Mouse (Mus musculus): ENCODE measurements around the gene Dock10. TPM values are rescaled to one million over a fixed set of nuclear protein-coding genes. Genes with fewer than 3 reads are reported as not detected.
"Not testable (repeated sequence)": the region's sequence is repeated elsewhere in the genome, so short reads cannot be mapped to it uniquely, and the experiment has no call there.

Dock10 gene
- polyA plus RNA-seq, 1 experiment from 2014 or later, result 2.8 TPM

DNA sequence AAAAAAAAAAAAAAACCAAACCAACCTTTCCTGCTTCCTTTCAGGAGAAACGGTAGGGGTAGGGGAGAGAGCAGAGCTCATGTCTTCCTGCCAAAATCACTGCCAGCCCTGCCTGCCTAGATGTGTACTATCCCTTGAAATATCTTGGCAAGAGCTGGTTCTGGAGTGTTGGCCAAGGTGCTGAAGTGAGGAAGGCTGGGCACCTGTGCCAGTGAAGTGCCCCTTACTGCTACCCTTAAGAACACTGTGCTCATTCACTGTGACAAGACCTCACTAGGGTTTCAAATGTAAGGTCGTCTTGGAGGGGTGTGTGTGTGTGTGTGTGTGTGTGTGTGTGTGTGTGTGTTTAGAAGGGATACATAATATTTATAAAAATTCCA lies 2.3 kb downstream of the Dock10 start:
- Histone ChIP-seq H3K4me2 (replicated peaks; ENCODE audit: low read depth) (no peak overlapping the region), H3K27me3 (ENCODE audit: control insufficient read depth, insufficient read depth, low read length) (0 out of 2 replicates have a peak, but pooled peaks cover 4% of the 10 kb centered on the region), H3K4me1 (replicated peaks; ENCODE audit: control insufficient read depth, insufficient read depth) (no peaks in the 10 kb centered on the region), H3K9me3 (ENCODE audit: control insufficient read depth, low read length) (no peaks in the 10 kb centered on the region), H3K4me3 (ENCODE audit: low read depth, low read length) (no peak overlapping the region), H3K27ac (replicated peaks) (no peak overlapping the region), H3K36me3 (ENCODE audit: control insufficient read depth, insufficient read depth, low read length) (no peaks in the 10 kb centered on the region), H3K9ac (ENCODE audit: low read length) (no peak overlapping the region)
- no peak for ATAC-seq (ENCODE audit: low FRiP score, low TSS enrichment)
- 44% methylated on average over 2 of the region's 2 CpGs for WGBS
- no peak for TF ChIP-seq CTCF (IDR thresholded peaks at IDR 0.05; ENCODE audit: low read depth)
- TF ChIP-seq EP300 (optimal IDR thresholded peaks at IDR 0.05), result no peak
- DNase-seq (ENCODE audit: low spot score), result no peak

DNA sequence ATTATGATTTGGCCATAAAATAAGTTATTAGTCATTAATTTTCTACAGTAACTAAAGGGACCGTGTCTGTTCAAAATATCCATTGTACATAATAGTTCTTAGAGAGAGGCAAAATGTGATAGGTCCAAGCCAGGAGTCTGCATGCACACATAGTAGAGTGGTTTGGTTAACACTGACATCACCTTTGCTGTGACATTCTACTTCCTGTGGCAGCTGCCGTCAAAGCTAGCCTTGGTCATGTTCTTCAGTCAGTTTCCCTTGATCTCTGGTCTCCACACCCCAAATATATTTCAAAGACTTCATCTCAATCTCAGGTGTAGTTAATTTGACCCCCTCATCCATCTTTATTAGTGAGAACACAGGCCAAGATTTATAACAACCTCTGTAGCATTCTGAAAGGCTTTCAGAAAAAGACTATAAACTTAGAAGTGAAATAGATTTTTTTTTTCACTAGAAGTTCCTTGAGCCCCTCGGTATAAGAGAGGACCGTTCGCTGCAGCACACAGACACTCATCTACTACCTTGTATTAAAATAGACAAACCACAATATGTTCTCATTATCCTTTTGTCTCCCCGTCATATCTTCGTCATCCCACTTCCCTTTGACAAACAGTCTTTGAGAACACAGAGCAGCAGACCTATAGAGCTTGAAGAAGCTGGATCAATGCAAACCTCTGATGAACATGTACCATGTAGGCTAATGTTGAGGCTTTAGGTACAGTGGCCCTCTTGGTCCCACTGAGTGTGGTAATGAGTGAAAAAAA lies 2.8 kb downstream of the Dock10 start:
- no peak overlapping the region for H3K27ac ChIP-seq (replicated peaks)
- H3K4me3 ChIP-seq (ENCODE audit: low read depth, low read length), result no peak overlapping the region
- H3K4me1 ChIP-seq (replicated peaks; ENCODE audit: control insufficient read depth, insufficient read depth), result no peaks in the 10 kb centered on the region
- TF ChIP-seq CTCF (IDR thresholded peaks at IDR 0.05; ENCODE audit: low read depth), result no peak
- TF ChIP-seq EP300 (optimal IDR thresholded peaks at IDR 0.05), result no peak
- H3K4me2 ChIP-seq (replicated peaks; ENCODE audit: low read depth), result no peak overlapping the region
- 78% methylated on average over 7 of the region's 7 CpGs for WGBS
- DNase-seq (ENCODE audit: low spot score), result no peak
- H3K9ac ChIP-seq (ENCODE audit: low read length), result no peak overlapping the region
- no peak for ATAC-seq (ENCODE audit: low FRiP score, low TSS enrichment)
- no peaks in the 10 kb centered on the region for H3K36me3 ChIP-seq (ENCODE audit: control insufficient read depth, insufficient read depth, low read length)
- H3K9me3 ChIP-seq (ENCODE audit: control insufficient read depth, low read length), result no peaks in the 10 kb centered on the region
- H3K27me3 ChIP-seq (ENCODE audit: control insufficient read depth, insufficient read depth, low read length), result 0 out of 2 replicates have a peak, but pooled peaks cover 4% of the 10 kb centered on the region

GRCm38 (mm10) chr1:80749122-80749521 lies 9.2 kb downstream of the Dock10 start:
- H3K4me3 ChIP-seq (ENCODE audit: low read depth, low read length); ATAC-seq (ENCODE audit: low FRiP score, low TSS enrichment); DNase-seq (ENCODE audit: low spot score); H3K9ac ChIP-seq (ENCODE audit: low read length); H3K27me3 ChIP-seq (ENCODE audit: control insufficient read depth, insufficient read depth, low read length); H3K9me3 ChIP-seq (ENCODE audit: control insufficient read depth, low read length); H3K27ac ChIP-seq (replicated peaks); H3K4me1 ChIP-seq (replicated peaks; ENCODE audit: control insufficient read depth, insufficient read depth); H3K4me2 ChIP-seq (replicated peaks; ENCODE audit: low read depth); H3K36me3 ChIP-seq (ENCODE audit: control insufficient read depth, insufficient read depth, low read length): not testable (repeated sequence)
- 80% methylated on average over 2 of the region's 2 CpGs for WGBS

- Histone ChIP-seq H3K4me3 (ENCODE audit: low read depth, low read length) (no peak overlapping the region), H3K9me3 (ENCODE audit: control insufficient read depth, low read length) (no peaks in the 10 kb centered on the region), H3K27me3 (ENCODE audit: control insufficient read depth, insufficient read depth, low read length) (no peaks in the 10 kb centered on the region), H3K9ac (ENCODE audit: low read length) (no peak overlapping the region), H3K27ac (replicated peaks) (no peak overlapping the region), H3K36me3 (ENCODE audit: control insufficient read depth, insufficient read depth, low read length) (no peaks in the 10 kb centered on the region), H3K4me1 (replicated peaks; ENCODE audit: control insufficient read depth, insufficient read depth) (no peaks in the 10 kb centered on the region), H3K4me2 (replicated peaks; ENCODE audit: low read depth) (no peak overlapping the region)
- 64% methylated on average over 2 of the region's 2 CpGs for WGBS
- TF ChIP-seq CTCF (IDR thresholded peaks at IDR 0.05; ENCODE audit: low read depth) (no peak), EP300 (optimal IDR thresholded peaks at IDR 0.05) (no peak)
- no peak for ATAC-seq (ENCODE audit: low FRiP score, low TSS enrichment)
- DNase-seq (ENCODE audit: low spot score), result no peak
Measured at GRCm38 (mm10) chr1:80746691-80747463, 11.4 kb downstream of the Dock10 start.

DNA sequence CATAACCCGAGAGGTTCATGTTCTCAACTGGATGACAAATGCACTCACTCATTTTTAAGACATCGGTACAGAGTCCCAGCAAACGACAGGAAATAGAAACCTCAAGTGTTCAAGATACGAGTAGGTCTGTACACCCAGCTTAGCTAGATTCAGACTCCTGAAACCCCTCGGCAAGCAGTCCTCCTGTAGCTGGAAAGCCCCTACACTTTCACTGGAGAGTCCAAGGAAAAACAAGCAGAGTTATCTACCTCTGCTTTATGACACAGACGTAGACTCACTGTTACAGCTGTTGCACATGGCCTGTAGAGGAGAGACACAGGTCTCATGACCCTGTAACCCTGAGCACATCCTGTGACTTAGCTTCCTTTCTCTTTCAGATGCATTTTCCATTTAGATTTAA lies 12.1 kb downstream of the Dock10 start:
- ATAC-seq (ENCODE audit: low FRiP score, low TSS enrichment) (no peak), DNase-seq (ENCODE audit: low spot score) (no peak)
- no peak overlapping the region for H3K9ac ChIP-seq (ENCODE audit: low read length)
- no peaks in the 10 kb centered on the region for H3K4me1 ChIP-seq (replicated peaks; ENCODE audit: control insufficient read depth, insufficient read depth)
- no peak overlapping the region for H3K4me2 ChIP-seq (replicated peaks; ENCODE audit: low read depth)
- WGBS, result 75% methylated on average over 6 of the region's 6 CpGs
- H3K9me3 ChIP-seq (ENCODE audit: control insufficient read depth, low read length), result no peaks in the 10 kb centered on the region
- no peak overlapping the region for H3K27ac ChIP-seq (replicated peaks)
- TF ChIP-seq CTCF (IDR thresholded peaks at IDR 0.05; ENCODE audit: low read depth) (no peak), EP300 (optimal IDR thresholded peaks at IDR 0.05) (no peak)
- H3K27me3 ChIP-seq (ENCODE audit: control insufficient read depth, insufficient read depth, low read length), result no peaks in the 10 kb centered on the region
- no peak overlapping the region for H3K4me3 ChIP-seq (ENCODE audit: low read depth, low read length)
- H3K36me3 ChIP-seq (ENCODE audit: control insufficient read depth, insufficient read depth, low read length), result no peaks in the 10 kb centered on the region

DNA sequence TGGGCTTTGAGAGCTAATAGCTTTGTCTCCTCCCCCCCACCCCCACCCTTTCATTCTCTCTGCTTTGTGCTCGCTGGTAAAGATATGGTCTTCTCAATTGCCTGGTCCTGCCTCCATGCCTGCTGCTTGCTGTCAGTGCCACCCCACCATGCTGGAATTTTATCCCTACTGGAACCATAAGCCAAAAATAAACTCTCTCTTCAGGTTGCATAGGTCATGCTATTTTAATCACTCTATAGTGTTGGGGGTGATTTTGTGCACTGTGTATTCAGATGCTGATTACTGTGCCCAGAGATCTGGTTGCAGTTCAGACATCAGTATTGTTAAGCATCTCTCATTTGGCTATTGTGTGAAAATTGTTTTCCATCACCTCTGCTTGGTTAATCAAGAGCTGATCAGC lies 18.9 kb downstream of the Dock10 start:
- Histone ChIP-seq H3K9me3 (ENCODE audit: control insufficient read depth, low read length) (no peaks in the 10 kb centered on the region), H3K4me3 (ENCODE audit: low read depth, low read length) (no peak overlapping the region), H3K27me3 (ENCODE audit: control insufficient read depth, insufficient read depth, low read length) (no peaks in the 10 kb centered on the region), H3K4me2 (replicated peaks; ENCODE audit: low read depth) (no peak overlapping the region), H3K27ac (replicated peaks) (no peak overlapping the region), H3K36me3 (ENCODE audit: control insufficient read depth, insufficient read depth, low read length) (no peaks in the 10 kb centered on the region), H3K4me1 (replicated peaks; ENCODE audit: control insufficient read depth, insufficient read depth) (no peaks in the 10 kb centered on the region), H3K9ac (ENCODE audit: low read length) (no peak overlapping the region)
- no peak for TF ChIP-seq CTCF (IDR thresholded peaks at IDR 0.05; ENCODE audit: low read depth)
- TF ChIP-seq EP300 (optimal IDR thresholded peaks at IDR 0.05), result no peak
- no peak for DNase-seq (ENCODE audit: low spot score)
- no peak for ATAC-seq (ENCODE audit: low FRiP score, low TSS enrichment)
- WGBS, result 53% methylated on average over 1 of the region's 1 CpGs

Data from stomach, postnatal 0 days (tissue).